Mouse (Mus musculus) stomach, postnatal 0 days (tissue): ENCODE measurements at regions not wholly inside any gene's neighbourhood (a gene's known extent, or its start where the extent isn't known, plus 50 kb on each side); places are given as distances from the start of the nearest gene placed in this dataset.

Experiments
- CTCF ChIP-seq: IDR thresholded peaks from 2 replicates; pipeline ENCODE4 v1.5.1; 2016; ENCODE audit warnings: antibody characterized with exemption, low read depth, mild to moderate bottlenecking, moderate library complexity
- EP300 ChIP-seq: optimal IDR thresholded peaks from 2 replicates; pipeline ENCODE3; 2016; ENCODE audit warnings: antibody characterized with exemption

DNA sequence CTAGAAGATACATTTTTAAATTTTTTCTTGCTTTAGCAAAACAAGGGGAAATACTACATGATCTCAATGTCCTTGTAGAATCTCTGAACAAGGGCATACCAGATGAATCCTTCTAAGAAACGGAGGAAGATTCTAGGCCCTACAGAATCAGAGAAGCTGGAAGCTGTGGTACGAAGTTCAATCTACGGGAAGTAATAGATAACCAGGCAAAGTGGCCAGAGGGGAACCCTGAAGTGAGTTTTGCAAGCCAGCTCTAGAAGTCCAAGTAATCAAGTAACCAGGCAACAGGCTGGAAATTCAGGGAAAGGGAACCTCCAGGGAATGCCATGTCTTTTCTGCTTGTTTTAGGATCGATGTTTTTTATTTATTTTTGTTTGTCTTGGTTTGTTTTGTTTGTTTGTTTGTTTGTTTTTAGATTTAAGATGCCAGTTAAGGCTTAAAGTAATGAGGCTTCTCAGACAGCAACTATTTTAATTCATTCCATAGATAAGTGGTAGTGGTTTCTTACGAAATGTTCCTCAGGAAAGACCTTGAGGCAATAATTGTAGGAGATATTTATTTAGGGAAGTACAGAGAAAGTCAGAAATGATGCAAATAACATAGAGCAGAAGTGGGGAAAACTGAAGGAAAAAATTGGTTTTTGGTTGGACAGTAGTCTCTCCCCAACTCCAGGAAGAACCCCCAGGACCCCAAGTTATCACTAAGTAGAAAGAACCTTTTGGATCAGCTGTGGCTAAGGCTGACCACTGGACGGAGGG is 420.7 kb downstream of the Lipi start:
- TF ChIP-seq CTCF: no peak
- TF ChIP-seq EP300: no peak
